Mouse (Mus musculus): ENCODE measurements around the gene Ncmap. TPM values are rescaled to one million over a fixed set of nuclear protein-coding genes. Genes with fewer than 3 reads are reported as not detected.

The Ncmap gene
- polyA plus RNA-seq, 1 experiment from 2014 or later = 6.8 TPM

- no peaks in the 10 kb centered on the region for H3K4me1 ChIP-seq (ENCODE audit: control insufficient read depth, insufficient read depth, low read length)
- no peak overlapping the region for H3K4me3 ChIP-seq (ENCODE audit: low read depth, low read length)
- WGBS = 74% methylated on average over 8 of the region's 8 CpGs
- H3K27me3 ChIP-seq (replicated peaks; ENCODE audit: control insufficient read depth, insufficient read depth, low read length) = no peaks in the 10 kb centered on the region
- no peak overlapping the region for H3K27ac ChIP-seq (replicated peaks; ENCODE audit: low read depth, low read length)
- no peak for ATAC-seq (ENCODE audit: low read depth)
- H3K4me2 ChIP-seq (ENCODE audit: low read depth, low read length) = no peak overlapping the region
- peaks cover 99% of the 10 kb centered on the region for H3K36me3 ChIP-seq (ENCODE audit: control insufficient read depth, insufficient read depth, low read length)
- no peaks in the 10 kb centered on the region for H3K9me3 ChIP-seq (ENCODE audit: control insufficient read depth, low read length)
- DNase-seq (ENCODE audit: low spot score) = no peak
- H3K9ac ChIP-seq (ENCODE audit: low read depth, low read length) = no peak overlapping the region
Observed at GRCm38 (mm10) chr4:135323021-135323420, 75.0 kb downstream of the Ncmap start.

MicroRNAs encoded within 50 kb of the gene (microRNA counts, 519-probe panel; counts per million panel counts)
- microRNA mmu-miR-700 = 1,997 counts per million, percentile 19 among the panel's probes with 10 or more counts

Small RNA genes within 50 kb of the gene (microRNA-seq; reads per million reads assigned to microRNA genes)
- 196 reads per million, percentile 59 among the genes with 10 or more reads in this experiment for gene Mir700 (ENCODE audit: borderline number of aligned reads)

Other genes with a start within 250 kb of the Ncmap start
- 97.5 and 100 TPM in 2 replicates for gene Clic4, start 125.4 kb downstream of the Ncmap start, polyA plus RNA-seq (2014; fragmentation: Nextera tagmentation; extraction: Ambion mirVana)
- 159 and 163 TPM in 2 replicates for gene Srrm1, start 44.9 kb downstream of the Ncmap start, polyA plus RNA-seq (2014; fragmentation: Nextera tagmentation; extraction: Ambion mirVana)
- 12.7 and 14.7 TPM in 2 replicates for gene Rcan3, start 35.6 kb upstream of the Ncmap start, polyA plus RNA-seq (2014; fragmentation: Nextera tagmentation; extraction: Ambion mirVana)
- 0.65 TPM in 1 of 2 replicates, not detected in the other for gene Stpg1, start 96.6 kb upstream of the Ncmap start, polyA plus RNA-seq (2014; fragmentation: Nextera tagmentation; extraction: Ambion mirVana)
- 2.9 and 3.0 TPM in 2 replicates for gene Nipal3, start 96.8 kb upstream of the Ncmap start, polyA plus RNA-seq (2014; fragmentation: Nextera tagmentation; extraction: Ambion mirVana)
- 13.3 and 21.3 TPM in 2 replicates for gene Grhl3, start 175.4 kb upstream of the Ncmap start, polyA plus RNA-seq (2014; fragmentation: Nextera tagmentation; extraction: Ambion mirVana)